Mouse (Mus musculus) G1E (cell line): ENCODE results near the gene Mrpl43.

ENCODE experiments used
- CTCF ChIP-seq: IDR thresholded peaks from 2 replicates; pipeline ENCODE4 v1.5.1; 2012; ENCODE audit warnings: low read depth, low read length, inconsistent platforms, mixed read lengths
- GATA1 ChIP-seq: IDR thresholded peaks from 2 replicates; pipeline ENCODE4 v1.6.1; 2012; ENCODE audit warnings: borderline replicate concordance, low read length, inconsistent platforms, mixed read lengths
- TAL1 ChIP-seq: conservative IDR thresholded peaks from 2 replicates; pipeline ENCODE4 v1.6.1; 2012; ENCODE audit warnings: low read depth, low read length, inconsistent platforms, mixed read lengths

- no peak for TF ChIP-seq CTCF
- no peak for TF ChIP-seq GATA1
- no peak; the same call in 1 of the 2 replicates for TF ChIP-seq TAL1
These were observed 48.8 kb upstream of the Mrpl43 start for GRCm38 (mm10) chr19:45054892-45055690.
